ENCODE assay signal across 9 mouse cellular contexts in genomic region chr14:103651562-103651961, GRCm38 (mm10). TPM values are rescaled to one million over a fixed set of nuclear protein-coding genes. Genes with fewer than 3 reads are reported as not detected.
DNase-seq lines count a peak whose midpoint lies in the region; ATAC-seq lines count a peak whose summit lies in the region.
"Had no signal": no experiment of that assay in that cellular context is flagged by ENCODE, and none has a peak within 500 bp of the region (broad histone marks: within the 10 kb centered on the region; RNA-seq: fewer than 3 reads in every experiment).

No protein-coding gene starts in this region.

- peaks cover 43% of the 10 kb centered on the region for H3K27me3 ChIP-seq in heart, embryonic 15.5 days
- H3K27me3 ChIP-seq in forebrain, embryonic 16.5 days (replicated peaks; ENCODE audit: control insufficient read depth, insufficient read depth, low read length): no peaks in the 10 kb centered on the region
- no peaks in the 10 kb centered on the region for H3K27me3 ChIP-seq in midbrain, embryonic 10.5 days (ENCODE audit: low read depth, poor library complexity, severe bottlenecking)

- no peak overlapping the region for H3K27ac ChIP-seq in heart, embryonic 15.5 days
- H3K27ac ChIP-seq in forebrain, embryonic 16.5 days (ENCODE audit: low read length): peak overlapping the region; percentile 99
- H3K27ac ChIP-seq in midbrain, embryonic 10.5 days (replicated peaks): no peak overlapping the region
- H3K27ac ChIP-seq: gastrocnemius, adult 2 months had no signal

- H3K9ac ChIP-seq in heart, embryonic 15.5 days: no peak overlapping the region
- peak overlapping the region; percentile 97 for H3K9ac ChIP-seq in forebrain, embryonic 16.5 days (replicated peaks; ENCODE audit: low read depth, low read length)

- H3K4me1 ChIP-seq in heart, embryonic 15.5 days (replicated peaks): peaks cover 14% of the 10 kb centered on the region; the same call in 1 of the 2 replicates
- H3K4me1 ChIP-seq in forebrain, embryonic 16.5 days (replicated peaks; ENCODE audit: control insufficient read depth, insufficient read depth, low read length): peaks cover 59% of the 10 kb centered on the region
- peaks cover 68% of the 10 kb centered on the region for H3K4me1 ChIP-seq in midbrain, embryonic 10.5 days

- H3K4me2 ChIP-seq in heart, embryonic 15.5 days: peak overlapping the region; percentile 100
- H3K4me2 ChIP-seq in forebrain, embryonic 16.5 days (ENCODE audit: low read length): peak overlapping the region; percentile 78

- no peak for ATAC-seq in heart, embryonic 15.5 days (replicated peaks; ENCODE audit: insufficient number of reproducible peaks, insufficient read depth, low FRiP score, low read depth)
- no peak for ATAC-seq in forebrain, embryonic 16.5 days

- H3K4me3 ChIP-seq in heart, embryonic 15.5 days: peak overlapping the region; percentile 82
- H3K4me3 ChIP-seq in forebrain, embryonic 16.5 days (replicated peaks; ENCODE audit: low read length): peak overlapping the region; percentile 99
- H3K4me3 ChIP-seq in midbrain, embryonic 10.5 days: peak overlapping the region; percentile 99

- WGBS in heart, embryonic 15.5 days: 68% methylated on average over 2 of the region's 2 CpGs
- 36% methylated on average over 2 of the region's 2 CpGs for WGBS in forebrain, embryonic 16.5 days
- WGBS in midbrain, embryonic 10.5 days: 64% methylated on average over 2 of the region's 2 CpGs

- no peak for DNase-seq in heart, postnatal 10 days
- peak; percentile 51 for DNase-seq in CD4-positive helper T cell, adult 2 months (ENCODE audit: low read depth, low spot score)
- no peak for DNase-seq in midbrain, embryonic 10.5 days (ENCODE audit: low spot score)
- no peak for DNase-seq in gastrocnemius, postnatal 4 days (ENCODE audit: low spot score in 2 of 2)
- no peak for DNase-seq in left cerebral cortex, adult 8-10 months (ENCODE audit: low spot score in 2 of 2)
- DNase-seq in adipocyte (ENCODE audit: low spot score): no peak
- DNase-seq: gastrocnemius, adult 2 months had no signal

- intact Hi-C loops in heart, postnatal 10 days (cut with DNase I): no loop called here

- no peaks in the 10 kb centered on the region for H3K9me3 ChIP-seq in heart, embryonic 15.5 days (replicated peaks)
- H3K9me3 ChIP-seq in forebrain, embryonic 16.5 days (ENCODE audit: control insufficient read depth, low read length): no peaks in the 10 kb centered on the region
- H3K9me3 ChIP-seq in midbrain, embryonic 10.5 days (replicated peaks): no peaks in the 10 kb centered on the region

- H3K36me3 ChIP-seq in heart, embryonic 15.5 days: no peaks in the 10 kb centered on the region
- H3K36me3 ChIP-seq in forebrain, embryonic 16.5 days (ENCODE audit: control insufficient read depth, insufficient read depth): no peaks in the 10 kb centered on the region
- no peaks in the 10 kb centered on the region for H3K36me3 ChIP-seq in midbrain, embryonic 10.5 days

RNA-seq across cellular contexts. Expression of gene Slain1, which starts 1.5 kb away (rescaled TPM):
- polyA plus RNA-seq in heart, embryonic 15.5 days (2015; fragmentation: Nextera tagmentation; extraction: Ambion mirVana): 0.39 and 1.0 TPM in 2 replicates
- total RNA-seq in heart, postnatal 10 days (2021): under 1 TPM; 0.12 to 0.38 TPM
- polyA plus RNA-seq in forebrain, embryonic 16.5 days (2015; fragmentation: Nextera tagmentation; extraction: Ambion mirVana): 20.6 and 29.6 TPM in 2 replicates
- polyA plus RNA-seq in midbrain, embryonic 10.5 days (2016; fragmentation: Nextera tagmentation; extraction: Ambion mirVana): 4.6 and 8.3 TPM in 2 replicates
- under 1 TPM; 0.44 to 0.47 TPM for total RNA-seq in gastrocnemius, postnatal 4 days (2021)
- 10 to 100 TPM; 51.1 to 62.7 (median 58.6) TPM for total RNA-seq in left cerebral cortex, adult 8-10 months (2022)
- total RNA-seq: gastrocnemius, adult 2 months had no signal

Comparison
In these comparisons a context has a peak if more than half of its experiments do, and no peak if none do; other contexts are left out.
1. RNA of gene Slain1, which starts 1.5 kb away (total RNA-seq): 51.1 to 62.7 TPM in left cerebral cortex, adult 8-10 months; 0.44 to 0.47 TPM in gastrocnemius, postnatal 4 days and 0.12 to 0.38 TPM in heart, postnatal 10 days; every median in the first group is over 10 times any median in the second.
2. Peak in every context shown above with its lines, with median percentiles within 50 percentile points of each other: H3K4me3 ChIP-seq.